Mouse (Mus musculus): Measurements from ENCODE around the gene 4930442H23Rik.

- TF ChIP-seq CTCF (IDR thresholded peaks at IDR 0.05; ENCODE audit: control insufficient read depth, insufficient read depth, insufficient read length) = no peak
- peak; percentile 36 for TF ChIP-seq MAX (IDR thresholded peaks at IDR 0.05)
- TF ChIP-seq USF1 (IDR thresholded peaks at IDR 0.05; ENCODE audit: low read depth) = no peak
- no peak for TF ChIP-seq FOSL1 (IDR thresholded peaks at IDR 0.05; ENCODE audit: insufficient read depth, low read length, poor library complexity, severe bottlenecking)
- no peak for TF ChIP-seq CEBPB (IDR thresholded peaks at IDR 0.05; ENCODE audit: low read depth)
These were observed 6.1 kb downstream of the 4930442H23Rik start for GRCm38 (mm10) chr10:81177491-81177925.
